Mouse (Mus musculus) activated CD4-positive, CD25-positive, alpha-beta regulatory T cell, adult 9 weeks (primary cell): ENCODE measurements around the gene Gm7971. TPM values are rescaled to one million over a fixed set of nuclear protein-coding genes. Genes with fewer than 3 reads are reported as not detected.

Experiments used
- polyA plus RNA-seq: library from polyadenylated mRNA; unstranded; fragments of 100-300 nt; shearing (Covaris generic); gene quantifications from one replicate; pipeline ENCODE4 v1.2.1, GENCODE M21; 2017

Gene Gm7971
- not detected for polyA plus RNA-seq

GRCm38 (mm10) chr5:95594775-95595174, at the start of gene Gm7971:
Gm7971 (minus strand) TSS chr5:95594875.

Other genes starting within 250 kb of the Gm7971 start
- gene D5Ertd577e, start 138.1 kb downstream of the Gm7971 start, polyA plus RNA-seq = not detected
- not detected for gene Gm3286, start 84.1 kb downstream of the Gm7971 start, polyA plus RNA-seq
- gene Gm7978, start 141.3 kb upstream of the Gm7971 start, polyA plus RNA-seq = not detected
- not detected for gene Gm7982, start 147.1 kb upstream of the Gm7971 start, polyA plus RNA-seq
- gene E330014E10Rik, start 181.1 kb upstream of the Gm7971 start, polyA plus RNA-seq = not detected